Comparison of ENCODE assay signal across 8 mouse cellular contexts in the genomic region with DNA sequence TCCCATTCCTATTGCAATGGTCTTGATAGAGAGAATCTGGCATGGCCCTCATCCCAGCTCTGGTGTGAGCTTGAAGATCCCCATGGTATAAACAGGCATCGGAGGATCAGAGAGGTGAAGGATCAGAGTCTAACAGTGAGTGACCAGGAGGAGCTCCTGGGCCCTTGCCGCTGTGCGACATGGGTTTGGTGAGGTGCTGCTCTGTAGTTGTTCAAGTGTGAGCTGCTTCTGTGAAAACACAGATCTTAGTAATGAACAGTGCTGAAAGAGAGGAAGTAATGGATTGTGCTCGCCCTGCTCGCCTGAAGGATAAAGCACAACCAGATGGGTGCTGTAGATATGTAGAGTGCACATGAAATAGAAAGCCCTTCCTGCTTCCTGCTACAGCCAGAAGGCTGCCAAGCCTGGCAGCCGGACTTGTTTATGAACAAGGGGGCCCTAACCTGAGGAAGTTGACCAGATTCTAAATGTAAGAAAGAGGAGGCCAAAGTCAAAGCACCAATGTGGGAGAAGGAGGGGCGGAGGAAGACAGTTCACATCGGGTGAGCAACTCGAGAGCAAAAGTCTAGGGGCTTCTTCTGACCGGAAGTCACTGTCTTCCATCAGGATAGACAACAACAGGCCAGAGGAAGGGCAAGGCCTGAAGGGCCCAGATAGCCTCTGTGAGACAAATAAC.
A peak's percentile ranks its signal among the peaks of the same experiment; 100 is the strongest.
DNase-seq lines count a peak whose midpoint lies in the region; ATAC-seq lines count a peak whose summit lies in the region.

No protein-coding gene starts in this region.

- H3K27ac ChIP-seq in embryonic facial prominence, embryonic 13.5 days = peak overlapping the region; percentile 57
- peak overlapping the region; percentile 65 for H3K27ac ChIP-seq in intestine, embryonic 16.5 days (ENCODE audit: low read length)

- peaks cover 87% of the 10 kb centered on the region for H3K36me3 ChIP-seq in embryonic facial prominence, embryonic 13.5 days
- H3K36me3 ChIP-seq in intestine, embryonic 16.5 days (ENCODE audit: control insufficient read depth, insufficient read depth, low read length) = peaks cover 21% of the 10 kb centered on the region

- H3K27me3 ChIP-seq in embryonic facial prominence, embryonic 13.5 days = no peaks in the 10 kb centered on the region
- no peaks in the 10 kb centered on the region for H3K27me3 ChIP-seq in intestine, embryonic 16.5 days (replicated peaks; ENCODE audit: control insufficient read depth, insufficient read depth, low read length)

- no peak overlapping the region for H3K4me2 ChIP-seq in embryonic facial prominence, embryonic 13.5 days
- no peak overlapping the region for H3K4me2 ChIP-seq in intestine, embryonic 16.5 days (ENCODE audit: low read depth, low read length)

- H3K4me1 ChIP-seq in embryonic facial prominence, embryonic 13.5 days = peaks cover 44% of the 10 kb centered on the region
- H3K4me1 ChIP-seq in intestine, embryonic 16.5 days (ENCODE audit: control insufficient read depth, insufficient read depth, low read length) = peaks cover 21% of the 10 kb centered on the region; the same call in 1 of the 2 replicates

- no peak overlapping the region for H3K9ac ChIP-seq in embryonic facial prominence, embryonic 13.5 days
- 0 out of 2 replicates have a peak overlapping the region, but pooled peaks have one; percentile 19 for H3K9ac ChIP-seq in intestine, embryonic 16.5 days (ENCODE audit: low read depth, low read length)

- ATAC-seq in embryonic facial prominence, embryonic 13.5 days (ENCODE audit: insufficient number of reproducible peaks, insufficient read depth, low FRiP score, low TSS enrichment, low read depth) = no peak
- peak; percentile 41; the same call in 1 of the 2 replicates for ATAC-seq in intestine, embryonic 16.5 days

- H3K4me3 ChIP-seq in embryonic facial prominence, embryonic 13.5 days = no peak overlapping the region
- H3K4me3 ChIP-seq in intestine, embryonic 16.5 days (ENCODE audit: low read length) = no peak overlapping the region

- 72% methylated on average over 10 of the region's 10 CpGs for WGBS in embryonic facial prominence, embryonic 13.5 days
- WGBS in intestine, embryonic 16.5 days = 54% methylated on average over 10 of the region's 10 CpGs

- DNase-seq in MEL-GATA-1-ER (ENCODE audit: extremely low read depth, low read depth) = peak; percentile 86
- DNase-seq in lung, adult 18-20 months = peak; percentile 64 to 70
- no peak for DNase-seq in right cerebral cortex, postnatal 25 days
- DNase-seq in right cerebral cortex, postnatal 4 days = no peak
- DNase-seq in left cerebral cortex, postnatal 4 days = no peak
- no peak for DNase-seq in ovary, postnatal 14 days (ENCODE audit: low spot score)

- intact Hi-C loops in left cerebral cortex, postnatal 4 days (cut with DNase I) = no loop called here

- no peaks in the 10 kb centered on the region for H3K9me3 ChIP-seq in embryonic facial prominence, embryonic 13.5 days
- no peaks in the 10 kb centered on the region for H3K9me3 ChIP-seq in intestine, embryonic 16.5 days (ENCODE audit: control insufficient read depth, low read length)

Comparison
In these comparisons a context has a peak if more than half of its experiments do, and no peak if none do; other contexts are left out.
1. DNase-seq: peak in MEL-GATA-1-ER (single experiment) and lung, adult 18-20 months (2 of 2); none in right cerebral cortex, postnatal 25 days (single experiment), right cerebral cortex, postnatal 4 days (single experiment), left cerebral cortex, postnatal 4 days (single experiment) and ovary, postnatal 14 days (single experiment).